Mouse (Mus musculus): ENCODE measurements around the gene Ctf2. TPM values are rescaled to one million over a fixed set of nuclear protein-coding genes. Genes with fewer than 3 reads are reported as not detected.

Ctf2 gene
- polyA plus RNA-seq, 1 experiment from 2014 or later, result 0.08 TPM

- no peak overlapping the region for H3K27ac ChIP-seq (ENCODE audit: low read length)
- no peak overlapping the region for H3K9ac ChIP-seq (replicated peaks; ENCODE audit: low read depth)
- ATAC-seq, result no peak
- H3K4me2 ChIP-seq (replicated peaks; ENCODE audit: low read depth, low read length), result no peak overlapping the region
- 0 out of 2 replicates have a peak, but pooled peaks cover 6% of the 10 kb centered on the region for H3K36me3 ChIP-seq (ENCODE audit: insufficient read depth, low read length)
- no peak for DNase-seq (ENCODE audit: low spot score)
- no peaks in the 10 kb centered on the region for H3K27me3 ChIP-seq (replicated peaks; ENCODE audit: insufficient read depth, low read length)
- peaks cover 8% of the 10 kb centered on the region; the same call in 1 of the 2 replicates for H3K4me1 ChIP-seq (ENCODE audit: insufficient read depth, low read depth, low read length)
- 78% methylated on average over 3 of the region's 3 CpGs for WGBS
- no peaks in the 10 kb centered on the region for H3K9me3 ChIP-seq (ENCODE audit: low read length)
- H3K4me3 ChIP-seq (ENCODE audit: low read depth, low read length), result no peak overlapping the region
- TF ChIP-seq EP300 (IDR thresholded peaks at IDR 0.05) (no peak), CTCF (IDR thresholded peaks at IDR 0.05) (no peak)
These were observed 20.9 kb downstream of the Ctf2 start for GRCm38 (mm10) chr7:127711031-127711430.

DNA sequence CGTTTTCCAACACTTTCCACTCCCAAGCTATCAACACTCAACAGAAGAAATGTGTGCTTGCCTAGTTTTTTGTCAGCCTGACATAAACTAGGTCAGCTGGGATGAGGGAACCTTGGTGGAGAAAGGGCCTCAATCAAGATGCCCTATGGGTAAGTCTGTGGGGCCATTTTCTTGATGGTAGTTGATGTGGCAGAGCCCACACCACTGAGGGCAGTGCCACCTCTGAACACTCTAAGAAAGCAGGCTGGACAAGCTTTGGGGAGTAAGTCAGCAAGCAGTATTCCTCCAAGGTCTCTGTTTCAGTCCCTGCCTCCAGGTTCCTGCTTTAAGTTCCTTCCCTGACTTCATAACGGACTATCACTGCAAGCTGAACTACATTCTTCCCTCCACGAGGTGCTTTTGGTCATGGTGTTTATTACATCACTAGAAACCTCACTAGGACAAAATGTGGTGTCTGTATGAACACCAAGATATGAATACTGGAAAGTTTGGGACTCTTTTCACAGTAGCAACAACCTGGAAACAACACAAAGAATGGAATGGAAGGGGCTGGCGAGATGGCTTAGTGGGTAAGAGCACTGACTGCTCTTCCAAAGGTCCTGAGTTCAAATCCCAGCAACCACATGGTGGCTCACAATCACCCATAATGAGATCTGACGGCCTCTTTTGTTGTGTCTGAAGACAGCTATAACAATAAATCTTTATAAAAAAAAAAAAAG lies 22.5 kb downstream of the Ctf2 start:
- peak overlapping the region; percentile 82 for H3K4me3 ChIP-seq (ENCODE audit: low read depth, low read length)
- 62% methylated on average over 5 of the region's 5 CpGs for WGBS

DNA sequence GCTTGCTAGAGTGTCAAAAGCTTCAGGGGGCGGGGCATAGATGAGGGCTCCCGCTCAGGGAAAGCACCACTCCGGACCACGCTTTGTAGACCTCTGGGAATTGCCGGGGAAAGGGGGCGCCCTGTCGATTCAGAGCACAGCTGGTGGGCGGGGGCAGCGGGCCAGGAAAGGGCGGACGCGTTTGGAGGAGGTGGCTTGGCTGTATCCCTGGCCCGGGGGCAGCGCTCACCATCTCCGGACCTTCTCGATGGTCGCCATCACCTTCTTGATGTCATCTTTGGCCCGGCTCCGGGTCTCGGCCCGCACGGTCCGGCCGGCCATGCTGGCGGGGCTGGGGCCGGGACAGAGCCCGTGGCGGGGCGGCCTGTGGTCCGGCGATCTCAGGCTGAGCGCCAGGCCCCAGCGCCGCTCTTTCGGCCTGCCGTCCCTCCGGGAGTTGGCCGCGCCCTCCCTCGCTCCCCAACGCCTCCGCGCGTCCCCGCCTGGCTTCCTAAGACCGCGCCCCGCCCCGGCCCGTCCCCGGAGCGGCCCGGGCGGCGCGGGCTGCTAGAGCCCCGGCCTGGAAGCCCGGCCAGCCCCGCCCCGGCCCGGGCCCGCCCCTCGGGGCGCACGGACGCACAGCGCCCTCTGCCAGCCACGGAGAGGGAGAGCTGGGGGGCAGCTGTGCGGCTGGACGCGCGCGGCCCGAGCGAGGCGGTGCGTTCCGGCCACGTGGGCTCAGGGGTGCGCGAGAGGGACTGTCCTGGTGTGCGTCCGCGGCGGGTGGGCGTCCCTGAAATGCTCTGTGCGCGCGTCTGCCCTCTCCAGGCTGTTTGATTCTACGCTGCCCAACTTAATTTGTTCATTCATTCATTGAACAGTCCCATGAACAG lies 23.5 kb downstream of the Ctf2 start, which contains the start of gene Bcl7c:
TSS of gene Bcl7c (minus strand) at position 727 of the 872 bp plus-strand sequence.
- Histone ChIP-seq H3K27ac (ENCODE audit: low read length) (peak within 1 kb of the TSS; percentile 97), H3K9me3 (ENCODE audit: low read length) (no peaks in the 10 kb centered on the region), H3K4me2 (replicated peaks; ENCODE audit: low read depth, low read length) (peak within 1 kb of the TSS; percentile 69), H3K4me3 (ENCODE audit: low read depth, low read length) (peak within 1 kb of the TSS; percentile 82), H3K9ac (replicated peaks; ENCODE audit: low read depth) (peak within 1 kb of the TSS; percentile 82), H3K36me3 (ENCODE audit: insufficient read depth, low read length) (peaks cover 21% of the 10 kb centered on the region; the same call in 1 of the 2 replicates), H3K27me3 (replicated peaks; ENCODE audit: insufficient read depth, low read length) (no peaks in the 10 kb centered on the region), H3K4me1 (ENCODE audit: insufficient read depth, low read depth, low read length) (peaks cover 8% of the 10 kb centered on the region; the same call in 1 of the 2 replicates)
- ATAC-seq (peak; percentile 88), DNase-seq (ENCODE audit: low spot score) (peak; percentile 98)
- TF ChIP-seq EP300 (IDR thresholded peaks at IDR 0.05), result no peak
- TF ChIP-seq CTCF (IDR thresholded peaks at IDR 0.05), result peak; percentile 75
- under 1% methylated on average over 44 of the region's 90 CpGs for WGBS

More for the DNA sequence above, 22.5 kb downstream of the Ctf2 start:
- H3K36me3 ChIP-seq (ENCODE audit: insufficient read depth, low read length), result peaks cover 17% of the 10 kb centered on the region; the same call in 1 of the 2 replicates
- no peak for DNase-seq (ENCODE audit: low spot score)
- no peaks in the 10 kb centered on the region for H3K9me3 ChIP-seq (ENCODE audit: low read length)
- no peak overlapping the region for H3K27ac ChIP-seq (ENCODE audit: low read length)
- H3K4me2 ChIP-seq (replicated peaks; ENCODE audit: low read depth, low read length), result peak overlapping the region; percentile 69
- no peaks in the 10 kb centered on the region for H3K27me3 ChIP-seq (replicated peaks; ENCODE audit: insufficient read depth, low read length)
- no peak for TF ChIP-seq CTCF (IDR thresholded peaks at IDR 0.05)
- no peak for TF ChIP-seq EP300 (IDR thresholded peaks at IDR 0.05)
- peaks cover 8% of the 10 kb centered on the region; the same call in 1 of the 2 replicates for H3K4me1 ChIP-seq (ENCODE audit: insufficient read depth, low read depth, low read length)
- no peak overlapping the region for H3K9ac ChIP-seq (replicated peaks; ENCODE audit: low read depth)
- no peak for ATAC-seq

DNA sequence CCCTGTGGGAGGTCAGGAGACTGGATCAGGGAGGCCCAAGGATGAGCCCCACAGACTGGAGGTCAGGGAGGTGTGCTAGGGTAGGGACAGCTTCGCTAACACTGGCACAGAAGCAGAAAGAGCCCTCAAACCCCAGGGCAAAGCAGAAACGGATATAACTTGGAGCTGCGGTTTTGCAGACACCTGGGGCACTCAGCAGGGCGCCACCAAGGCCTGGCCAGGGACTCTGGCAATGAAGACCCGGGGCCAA lies 24.1 kb downstream of the Ctf2 start:
- Histone ChIP-seq H3K4me1 (ENCODE audit: insufficient read depth, low read depth, low read length) (peaks cover 8% of the 10 kb centered on the region; the same call in 1 of the 2 replicates), H3K4me3 (ENCODE audit: low read depth, low read length) (peak overlapping the region; percentile 82), H3K27ac (ENCODE audit: low read length) (peak overlapping the region; percentile 97), H3K9me3 (ENCODE audit: low read length) (no peaks in the 10 kb centered on the region), H3K9ac (replicated peaks; ENCODE audit: low read depth) (peak overlapping the region; percentile 82; the same call in 1 of the 2 replicates), H3K27me3 (replicated peaks; ENCODE audit: insufficient read depth, low read length) (no peaks in the 10 kb centered on the region), H3K4me2 (replicated peaks; ENCODE audit: low read depth, low read length) (peak overlapping the region; percentile 69), H3K36me3 (ENCODE audit: insufficient read depth, low read length) (peaks cover 22% of the 10 kb centered on the region)
- ATAC-seq (no peak), DNase-seq (ENCODE audit: low spot score) (no peak)
- TF ChIP-seq CTCF (IDR thresholded peaks at IDR 0.05) (no peak), EP300 (IDR thresholded peaks at IDR 0.05) (no peak)
- 1% methylated on average over 5 of the region's 5 CpGs for WGBS

DNA sequence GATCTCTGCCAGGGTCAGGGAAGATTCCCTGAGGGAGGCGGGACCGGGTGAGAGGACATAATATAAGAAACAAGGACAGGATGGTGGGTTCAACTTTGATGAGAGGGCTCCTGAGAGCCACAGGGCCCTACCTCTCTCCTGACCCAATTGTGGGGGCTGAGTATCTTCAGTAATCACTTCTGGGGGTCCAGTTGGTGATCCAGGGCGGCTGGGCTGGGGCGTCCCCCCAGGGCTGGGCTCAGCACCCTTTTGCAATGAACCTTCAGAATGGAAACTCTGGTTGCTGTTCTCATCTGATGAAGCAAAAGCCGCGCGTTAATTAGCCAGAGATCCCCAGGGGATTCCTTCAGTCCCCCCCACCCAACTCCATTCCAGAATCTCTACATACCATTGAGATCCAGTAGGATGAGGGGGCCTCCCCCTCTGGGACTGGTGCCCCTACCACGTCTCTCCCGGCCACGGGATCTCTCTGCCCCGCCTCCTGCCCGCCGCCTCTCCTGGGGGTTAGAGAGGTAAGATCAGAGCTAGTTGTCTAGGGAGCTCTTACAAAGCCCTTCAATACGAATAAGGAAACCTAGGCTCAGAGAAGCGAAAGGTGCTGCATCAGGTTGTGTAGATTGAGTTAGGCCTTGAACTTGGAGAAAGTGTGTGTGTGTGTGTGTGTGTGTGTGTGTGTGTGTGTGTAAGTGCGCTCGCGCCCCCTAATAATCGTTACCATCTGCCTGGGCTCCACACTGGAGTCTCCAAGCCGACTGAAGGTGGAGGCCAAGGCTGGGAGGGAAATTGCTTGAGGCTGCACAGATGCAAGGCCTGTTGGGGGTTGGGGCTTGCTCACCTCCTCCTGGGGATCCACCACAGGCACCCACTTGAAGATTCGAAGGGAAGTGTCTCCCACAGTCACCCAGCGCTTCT lies 24.7 kb downstream of the Ctf2 start:
- ATAC-seq (no peak), DNase-seq (ENCODE audit: low spot score) (no peak)
- H3K4me3 ChIP-seq (ENCODE audit: low read depth, low read length), result peak overlapping the region; percentile 82
- peaks cover 8% of the 10 kb centered on the region; the same call in 1 of the 2 replicates for H3K4me1 ChIP-seq (ENCODE audit: insufficient read depth, low read depth, low read length)
- no peaks in the 10 kb centered on the region for H3K27me3 ChIP-seq (replicated peaks; ENCODE audit: insufficient read depth, low read length)
- H3K9me3 ChIP-seq (ENCODE audit: low read length), result no peaks in the 10 kb centered on the region
- peak overlapping the region; percentile 69 for H3K4me2 ChIP-seq (replicated peaks; ENCODE audit: low read depth, low read length)
- H3K36me3 ChIP-seq (ENCODE audit: insufficient read depth, low read length), result peaks cover 25% of the 10 kb centered on the region
- H3K9ac ChIP-seq (replicated peaks; ENCODE audit: low read depth), result no peak overlapping the region
- H3K27ac ChIP-seq (ENCODE audit: low read length), result peak overlapping the region; percentile 97
- no peak for TF ChIP-seq CTCF (IDR thresholded peaks at IDR 0.05)
- TF ChIP-seq EP300 (IDR thresholded peaks at IDR 0.05), result no peak
- 31% methylated on average over 22 of the region's 22 CpGs for WGBS

Measured in lung, postnatal 0 days (tissue).